Mouse (Mus musculus): ENCODE data around the gene Gm37240. TPM values are rescaled to one million over a fixed set of nuclear protein-coding genes. Genes with fewer than 3 reads are reported as not detected.

The Gm37240 gene
- polyA plus RNA-seq, 1 experiment = not detected

- Histone ChIP-seq H3K27ac (ENCODE audit: insufficient read depth, low read depth, low read length) (no peak overlapping the region), H3K4me1 (ENCODE audit: control insufficient read depth, insufficient read depth, low read length) (no peaks in the 10 kb centered on the region; the same call in 1 of the 2 replicates), H3K4me3 (ENCODE audit: insufficient read depth, low read length) (no peak overlapping the region)
- TF ChIP-seq POLR2A (IDR thresholded peaks at IDR 0.05; ENCODE audit: borderline replicate concordance, low read depth, low read length) (no peak), CTCF (IDR thresholded peaks at IDR 0.05; ENCODE audit: low read depth, low read length) (no peak)
Measured at GRCm38 (mm10) chr3:85885906-85886305, 1.4 kb downstream of the Gm37240 start.

GRCm38 (mm10) chr3:85880687-85881086 lies 6.6 kb downstream of the Gm37240 start:
- H3K4me3 ChIP-seq (ENCODE audit: insufficient read depth, low read length) = no peak overlapping the region
- H3K4me1 ChIP-seq (ENCODE audit: control insufficient read depth, insufficient read depth, low read length) = no peaks in the 10 kb centered on the region
- no peak overlapping the region for H3K27ac ChIP-seq (ENCODE audit: insufficient read depth, low read depth, low read length)
- no peak for TF ChIP-seq POLR2A (IDR thresholded peaks at IDR 0.05; ENCODE audit: borderline replicate concordance, low read depth, low read length)
- no peak for TF ChIP-seq CTCF (IDR thresholded peaks at IDR 0.05; ENCODE audit: low read depth, low read length)

DNA sequence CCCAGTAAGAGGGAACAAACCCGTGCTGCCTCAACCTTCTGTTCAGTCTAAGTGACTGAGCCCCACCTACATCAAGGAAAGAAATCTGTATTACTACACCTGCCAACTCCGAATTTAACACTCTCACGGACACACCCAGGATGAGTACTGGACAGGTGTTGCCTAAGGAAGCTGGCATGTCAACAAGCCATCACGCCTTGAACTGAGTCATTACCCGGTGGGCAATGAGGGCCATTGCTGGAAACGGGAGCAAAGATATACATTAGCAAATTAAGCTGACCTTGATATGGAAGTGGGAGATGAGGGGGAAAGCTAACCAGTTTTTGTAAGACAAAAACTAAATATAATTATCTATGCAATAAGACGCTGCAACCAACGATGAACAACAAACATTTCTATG lies 7.2 kb downstream of the Gm37240 start:
- H3K4me1 ChIP-seq (ENCODE audit: control insufficient read depth, insufficient read depth, low read length) = no peaks in the 10 kb centered on the region
- H3K27ac ChIP-seq (ENCODE audit: insufficient read depth, low read depth, low read length) = no peak overlapping the region
- H3K4me3 ChIP-seq (ENCODE audit: insufficient read depth, low read length) = no peak overlapping the region
- TF ChIP-seq POLR2A (IDR thresholded peaks at IDR 0.05; ENCODE audit: borderline replicate concordance, low read depth, low read length) = no peak
- no peak for TF ChIP-seq CTCF (IDR thresholded peaks at IDR 0.05; ENCODE audit: low read depth, low read length)

DNA sequence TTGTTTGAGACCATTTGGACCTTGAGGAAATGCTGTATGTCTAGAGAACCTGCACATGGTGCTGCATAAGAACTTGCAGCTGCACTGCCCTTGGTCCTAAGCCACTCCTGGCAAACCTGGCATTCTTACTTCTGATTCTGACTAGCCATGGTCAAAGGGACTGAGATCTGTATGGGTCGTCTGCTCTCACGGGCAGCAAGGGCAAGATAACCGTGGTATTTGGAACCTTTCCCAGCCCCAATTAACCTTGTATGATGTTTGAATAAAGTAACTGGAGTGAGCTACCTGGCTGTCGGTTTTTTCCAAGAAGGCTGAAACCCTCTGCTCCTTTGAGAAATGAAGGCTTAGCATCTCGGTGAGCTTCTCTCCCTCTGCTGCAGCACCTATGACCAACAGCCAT lies 8.4 kb downstream of the Gm37240 start:
- no peak overlapping the region for H3K4me3 ChIP-seq (ENCODE audit: insufficient read depth, low read length)
- no peak overlapping the region for H3K27ac ChIP-seq (ENCODE audit: insufficient read depth, low read depth, low read length)
- TF ChIP-seq POLR2A (IDR thresholded peaks at IDR 0.05; ENCODE audit: borderline replicate concordance, low read depth, low read length) (no peak), CTCF (IDR thresholded peaks at IDR 0.05; ENCODE audit: low read depth, low read length) (no peak)
- no peaks in the 10 kb centered on the region for H3K4me1 ChIP-seq (ENCODE audit: control insufficient read depth, insufficient read depth, low read length)

- Histone ChIP-seq H3K4me1 (ENCODE audit: control insufficient read depth, insufficient read depth, low read length) (no peaks in the 10 kb centered on the region), H3K4me3 (ENCODE audit: insufficient read depth, low read length) (no peak overlapping the region), H3K27ac (ENCODE audit: insufficient read depth, low read depth, low read length) (no peak overlapping the region)
- TF ChIP-seq CTCF (IDR thresholded peaks at IDR 0.05; ENCODE audit: low read depth, low read length) (no peak), POLR2A (IDR thresholded peaks at IDR 0.05; ENCODE audit: borderline replicate concordance, low read depth, low read length) (no peak)
Measured at GRCm38 (mm10) chr3:85863996-85864395, 23.3 kb downstream of the Gm37240 start.

DNA sequence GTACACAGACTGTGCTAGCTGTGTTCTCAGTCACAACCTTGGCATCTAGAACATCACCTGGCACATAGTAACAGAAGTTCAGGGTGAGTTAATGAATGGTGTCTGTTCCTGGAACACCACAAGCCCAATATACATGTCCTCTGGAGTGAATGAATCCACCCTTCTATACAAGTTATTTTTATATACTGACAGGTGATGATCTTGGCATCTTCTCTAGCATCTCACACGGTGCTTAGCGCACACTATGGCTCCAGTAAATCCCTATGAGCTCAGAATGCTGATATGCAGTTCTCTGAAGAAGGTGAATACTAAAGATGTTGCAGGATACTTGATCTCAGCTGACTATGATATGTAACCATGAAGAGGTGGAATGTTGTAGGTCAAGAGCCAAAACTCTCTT lies 24.4 kb downstream of the Gm37240 start:
- Histone ChIP-seq H3K4me1 (ENCODE audit: control insufficient read depth, insufficient read depth, low read length) (no peaks in the 10 kb centered on the region), H3K27ac (ENCODE audit: insufficient read depth, low read depth, low read length) (no peak overlapping the region), H3K4me3 (ENCODE audit: insufficient read depth, low read length) (no peak overlapping the region)
- TF ChIP-seq POLR2A (IDR thresholded peaks at IDR 0.05; ENCODE audit: borderline replicate concordance, low read depth, low read length) (no peak), CTCF (IDR thresholded peaks at IDR 0.05; ENCODE audit: low read depth, low read length) (no peak)

GRCm38 (mm10) chr3:85860996-85861395 lies 26.3 kb downstream of the Gm37240 start:
- no peak overlapping the region for H3K27ac ChIP-seq (ENCODE audit: insufficient read depth, low read depth, low read length)
- no peak for TF ChIP-seq CTCF (IDR thresholded peaks at IDR 0.05; ENCODE audit: low read depth, low read length)
- no peak for TF ChIP-seq POLR2A (IDR thresholded peaks at IDR 0.05; ENCODE audit: borderline replicate concordance, low read depth, low read length)
- no peaks in the 10 kb centered on the region for H3K4me1 ChIP-seq (ENCODE audit: control insufficient read depth, insufficient read depth, low read length)
- H3K4me3 ChIP-seq (ENCODE audit: insufficient read depth, low read length) = no peak overlapping the region

- Histone ChIP-seq H3K4me3 (ENCODE audit: insufficient read depth, low read length) (no peak overlapping the region), H3K27ac (ENCODE audit: insufficient read depth, low read depth, low read length) (no peak overlapping the region), H3K4me1 (ENCODE audit: control insufficient read depth, insufficient read depth, low read length) (no peaks in the 10 kb centered on the region)
- no peak for TF ChIP-seq CTCF (IDR thresholded peaks at IDR 0.05; ENCODE audit: low read depth, low read length)
- TF ChIP-seq POLR2A (IDR thresholded peaks at IDR 0.05; ENCODE audit: borderline replicate concordance, low read depth, low read length) = no peak
Measured at GRCm38 (mm10) chr3:85859311-85859710, 28.0 kb downstream of the Gm37240 start.

- TF ChIP-seq CTCF (IDR thresholded peaks at IDR 0.05; ENCODE audit: low read depth, low read length) (no peak), POLR2A (IDR thresholded peaks at IDR 0.05; ENCODE audit: borderline replicate concordance, low read depth, low read length) (no peak)
Measured at GRCm38 (mm10) chr3:85858140-85859135, 28.9 kb downstream of the Gm37240 start.

GRCm38 (mm10) chr3:85857083-85857482 lies 30.2 kb downstream of the Gm37240 start:
- no peak overlapping the region for H3K27ac ChIP-seq (ENCODE audit: insufficient read depth, low read depth, low read length)
- no peak for TF ChIP-seq CTCF (IDR thresholded peaks at IDR 0.05; ENCODE audit: low read depth, low read length)
- no peak for TF ChIP-seq POLR2A (IDR thresholded peaks at IDR 0.05; ENCODE audit: borderline replicate concordance, low read depth, low read length)
- H3K4me3 ChIP-seq (ENCODE audit: insufficient read depth, low read length) = no peak overlapping the region
- H3K4me1 ChIP-seq (ENCODE audit: control insufficient read depth, insufficient read depth, low read length) = no peaks in the 10 kb centered on the region

More at GRCm38 (mm10) chr3:85858140-85859135, 28.9 kb downstream of the Gm37240 start:
- H3K27ac ChIP-seq (ENCODE audit: insufficient read depth, low read depth, low read length) = no peak overlapping the region
- H3K4me1 ChIP-seq (ENCODE audit: control insufficient read depth, insufficient read depth, low read length) = no peaks in the 10 kb centered on the region
- H3K4me3 ChIP-seq (ENCODE audit: insufficient read depth, low read length) = no peak overlapping the region

Data from bone marrow macrophage, adult 2 months (primary cell).